Mouse (Mus musculus) ES-Bruce4 (cell line): ENCODE measurements around the gene Alx3. TPM values are rescaled to one million over a fixed set of nuclear protein-coding genes. Genes with fewer than 3 reads are reported as not detected.
A peak's percentile ranks its signal among the peaks of the same experiment; 100 is the strongest.

Experiments
- H3K27ac ChIP-seq: 2 replicates; pipeline ENCODE4 v1.5.1; 2012; ENCODE audit warnings: low read length, inconsistent platforms; ENCODE audit not compliant: insufficient read depth
- H3K27me3 ChIP-seq: 2 replicates; pipeline ENCODE4 v1.6.1; 2012; ENCODE audit warnings: mild to moderate bottlenecking, low read length, inconsistent platforms; ENCODE audit not compliant: control insufficient read depth, poor library complexity, insufficient read depth, severe bottlenecking
- H3K36me3 ChIP-seq: 2 replicates; pipeline ENCODE4 v1.6.1; 2012; ENCODE audit warnings: inconsistent platforms, mild to moderate bottlenecking, low read length, moderate library complexity; ENCODE audit not compliant: control insufficient read depth, poor library complexity, insufficient read depth, severe bottlenecking
- H3K4me1 ChIP-seq: one replicate; pipeline ENCODE4 v1.8.1; 2011; ENCODE audit warnings: low read length; ENCODE audit not compliant: control insufficient read depth, insufficient read depth
- H3K4me3 ChIP-seq: 2 replicates; pipeline ENCODE4 v1.5.1; 2011; ENCODE audit warnings: low read depth, mild to moderate bottlenecking, low read length
- H3K9ac ChIP-seq: 2 replicates; pipeline ENCODE4 v1.6.1; 2012; ENCODE audit warnings: low read depth, mild to moderate bottlenecking, inconsistent platforms; ENCODE audit not compliant: poor library complexity, severe bottlenecking
- H3K9me3 ChIP-seq: replicated peaks from 2 replicates; pipeline ENCODE4 v1.6.1; 2012; ENCODE audit warnings: mild to moderate bottlenecking, low read length, inconsistent platforms; ENCODE audit not compliant: control insufficient read depth, poor library complexity, insufficient read depth, severe bottlenecking
- CTCF ChIP-seq: IDR thresholded peaks from one replicate; pipeline ENCODE4 v1.8.1; 2011; ENCODE audit warnings: low read depth, low read length
- EP300 ChIP-seq: IDR thresholded peaks from 2 replicates; pipeline ENCODE4 v1.6.1; 2011; ENCODE audit warnings: low read depth, low read length; ENCODE audit not compliant: insufficient read depth
- POLR2A ChIP-seq: IDR thresholded peaks from one replicate; pipeline ENCODE4 v1.8.1; 2011; ENCODE audit warnings: low read length; ENCODE audit not compliant: insufficient read depth
- polyA plus RNA-seq: library from polyadenylated mRNA; stranded (reverse); fragments of >200 nt; gene quantifications from 2 replicates; pipeline ENCODE4 v1.2.4, GENCODE M21; 2011; ENCODE audit warnings: low read depth; ENCODE audit not compliant: missing spikeins, insufficient read depth, insufficient read length

Alx3 gene
- polyA plus RNA-seq, 1 experiment: 0.31 TPM

DNA sequence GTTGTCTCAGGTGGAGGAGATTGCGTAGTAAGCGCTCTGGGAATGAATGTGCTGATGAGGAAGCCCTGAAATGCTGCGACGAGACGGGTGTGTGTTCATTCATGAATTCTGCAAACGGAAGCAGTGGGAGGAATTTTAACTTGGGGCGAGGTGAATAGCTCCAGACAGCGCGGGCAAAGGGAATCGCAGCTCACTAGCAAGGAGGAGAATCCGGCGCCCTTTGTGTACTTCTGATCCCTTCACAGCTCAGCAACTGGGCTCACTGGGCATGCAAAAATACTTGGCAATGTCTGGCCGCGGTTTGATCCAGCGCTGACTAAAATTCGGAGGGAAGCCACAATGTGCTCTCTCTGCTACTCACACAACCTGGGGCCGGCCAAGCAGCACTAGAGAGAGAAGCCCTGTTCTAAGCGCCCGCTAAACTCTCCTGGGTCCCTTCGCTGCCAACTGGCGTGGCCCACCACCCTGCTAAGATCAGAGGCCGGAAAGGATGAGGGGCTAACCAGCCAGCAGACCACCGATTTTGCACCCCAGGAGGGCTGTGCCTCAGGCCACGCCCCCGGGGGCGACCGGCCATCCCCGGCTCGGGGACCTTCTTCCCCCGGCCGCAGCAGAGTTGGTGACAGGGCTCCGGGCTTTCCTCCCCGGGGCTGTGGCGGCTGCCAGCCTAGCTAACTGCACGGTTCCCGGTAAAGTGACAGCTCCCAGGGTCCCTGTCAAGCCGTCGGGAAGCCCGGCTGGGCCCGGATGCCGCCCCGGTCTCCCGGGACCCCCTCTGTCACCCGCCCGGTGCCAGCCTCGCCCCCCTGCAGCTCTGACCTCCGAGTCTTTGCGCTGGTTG lies 36.1 kb downstream of the Alx3 start, which contains the start of gene Gm10961:
Gene Gm10961, plus strand, starts transcription at position 641 of the 841 bp plus-strand sequence.
- no peaks in the 10 kb centered on the region for H3K9me3 ChIP-seq
- H3K4me1 ChIP-seq: no peaks in the 10 kb centered on the region

DNA sequence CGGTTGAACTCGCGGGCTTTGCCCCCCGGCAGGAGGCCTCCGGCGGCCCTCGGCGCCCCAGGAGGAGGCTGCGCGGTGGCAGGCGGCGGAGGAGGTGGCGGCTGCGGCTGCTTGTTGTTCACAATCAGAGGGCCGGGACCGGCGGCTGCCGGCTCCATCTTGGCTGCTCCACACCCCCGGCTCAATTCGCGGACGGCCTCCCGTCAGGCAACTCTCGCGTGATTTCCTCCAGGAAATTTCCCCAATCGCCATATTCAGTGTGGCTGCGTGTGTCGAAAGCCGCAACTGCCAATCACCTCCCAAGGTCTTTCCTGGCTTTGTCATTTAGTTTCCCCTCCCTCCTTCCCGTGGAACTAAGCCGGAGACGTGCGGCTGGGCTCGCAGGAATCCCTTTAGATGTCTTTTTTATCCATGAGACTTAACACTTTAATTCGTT lies 36.7 kb downstream of the Alx3 start, which contains the start of gene Strip1:
Gene Strip1, minus strand, starts transcription at position 172 of the 436 bp plus-strand sequence.
- Histone ChIP-seq H3K4me1 (no peaks in the 10 kb centered on the region), H3K27me3 (no peaks in the 10 kb centered on the region), H3K4me3 (peak within 1 kb of the TSS; percentile 73), H3K27ac (0 out of 2 replicates have a peak within 1 kb of the TSS, but pooled peaks have one; percentile 11), H3K9me3 (no peaks in the 10 kb centered on the region), H3K36me3 (peaks cover 4% of the 10 kb centered on the region; the same call in 1 of the 2 replicates), H3K9ac (peak within 1 kb of the TSS; percentile 96)
- TF ChIP-seq EP300 (no peak), POLR2A (no peak), CTCF (no peak)

More for the DNA sequence above, 36.1 kb downstream of the Alx3 start, which contains the start of gene Gm10961:
- TF ChIP-seq CTCF (no peak), POLR2A (no peak), EP300 (no peak)
- peak within 1 kb of the TSS; percentile 73 for H3K4me3 ChIP-seq
- H3K9ac ChIP-seq: peak within 1 kb of the TSS; percentile 96
- no peaks in the 10 kb centered on the region for H3K27me3 ChIP-seq
- H3K36me3 ChIP-seq: peaks cover 8% of the 10 kb centered on the region; the same call in 1 of the 2 replicates
- 0 out of 2 replicates have a peak within 1 kb of the TSS, but pooled peaks have one; percentile 11 for H3K27ac ChIP-seq

DNA sequence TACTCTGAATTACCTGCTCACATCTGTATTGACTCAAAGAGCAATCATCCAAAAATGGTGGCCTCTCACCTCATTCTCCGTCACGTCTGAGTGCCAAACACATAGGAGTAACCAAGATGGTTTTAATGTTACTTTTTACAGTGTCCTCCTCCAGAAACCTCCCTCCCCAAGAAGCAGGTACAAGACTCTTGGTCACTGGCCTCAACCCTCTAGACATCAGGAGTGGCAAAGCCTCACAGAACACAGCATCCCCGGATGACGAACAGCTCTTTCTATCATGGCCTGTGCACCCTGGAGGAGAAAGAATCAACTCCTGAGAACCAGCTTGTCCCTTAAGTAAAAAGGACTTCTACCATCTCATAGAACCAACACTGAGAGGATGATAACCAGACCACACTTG lies 38.0 kb downstream of the Alx3 start:
- Histone ChIP-seq H3K4me1 (no peaks in the 10 kb centered on the region), H3K9ac (no peak overlapping the region), H3K9me3 (no peaks in the 10 kb centered on the region), H3K36me3 (no peaks in the 10 kb centered on the region), H3K27me3 (no peaks in the 10 kb centered on the region), H3K27ac (no peak overlapping the region), H3K4me3 (no peak overlapping the region)
- TF ChIP-seq POLR2A (no peak), CTCF (no peak), EP300 (no peak)

DNA sequence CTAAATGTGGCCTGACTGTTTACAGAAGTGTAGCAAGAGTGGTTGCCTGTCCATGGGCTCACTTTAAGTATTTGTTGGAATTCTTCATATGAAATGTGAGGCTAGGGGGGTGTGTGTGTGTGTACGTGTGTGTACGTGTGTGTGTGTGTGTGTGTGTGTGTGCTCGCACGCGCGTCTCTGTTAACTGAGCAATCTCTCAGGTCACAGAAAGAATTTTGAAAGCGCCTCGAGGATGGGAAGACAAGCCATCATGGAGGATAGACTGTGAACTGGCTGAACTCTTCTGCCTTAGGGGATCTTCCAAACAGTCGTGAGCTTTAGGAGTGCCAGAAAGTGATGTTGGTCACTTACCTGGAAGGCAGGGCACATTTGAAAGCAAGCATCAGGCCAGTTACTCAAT lies 39.1 kb downstream of the Alx3 start:
- no peaks in the 10 kb centered on the region for H3K4me1 ChIP-seq
- H3K9ac ChIP-seq: no peak overlapping the region
- H3K4me3 ChIP-seq: no peak overlapping the region
- no peaks in the 10 kb centered on the region for H3K27me3 ChIP-seq
- no peaks in the 10 kb centered on the region for H3K9me3 ChIP-seq
- TF ChIP-seq EP300 (no peak), POLR2A (no peak), CTCF (no peak)
- H3K27ac ChIP-seq: no peak overlapping the region
- H3K36me3 ChIP-seq: no peaks in the 10 kb centered on the region

DNA sequence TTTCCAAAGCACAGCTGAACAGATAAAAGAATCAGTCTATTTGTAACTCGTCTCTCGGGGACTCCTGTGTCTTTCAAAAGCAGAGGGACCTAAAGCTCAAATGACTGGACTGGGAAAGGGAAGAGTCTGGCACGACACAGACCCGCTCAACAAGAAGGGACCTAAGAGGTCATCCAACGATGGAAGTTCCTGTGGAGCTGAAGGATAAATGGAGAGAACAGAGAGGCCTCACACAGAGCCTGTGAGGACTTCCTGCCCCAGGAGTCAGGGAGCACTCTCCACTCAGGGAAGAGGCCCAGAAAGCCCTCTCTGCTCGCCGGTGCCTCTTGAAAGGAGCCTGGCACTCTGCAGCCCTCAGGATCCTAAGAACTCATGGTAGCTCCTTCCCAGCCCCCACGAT lies 41.0 kb downstream of the Alx3 start:
- no peak overlapping the region for H3K9ac ChIP-seq
- TF ChIP-seq POLR2A: no peak
- TF ChIP-seq CTCF: no peak
- TF ChIP-seq EP300: no peak

DNA sequence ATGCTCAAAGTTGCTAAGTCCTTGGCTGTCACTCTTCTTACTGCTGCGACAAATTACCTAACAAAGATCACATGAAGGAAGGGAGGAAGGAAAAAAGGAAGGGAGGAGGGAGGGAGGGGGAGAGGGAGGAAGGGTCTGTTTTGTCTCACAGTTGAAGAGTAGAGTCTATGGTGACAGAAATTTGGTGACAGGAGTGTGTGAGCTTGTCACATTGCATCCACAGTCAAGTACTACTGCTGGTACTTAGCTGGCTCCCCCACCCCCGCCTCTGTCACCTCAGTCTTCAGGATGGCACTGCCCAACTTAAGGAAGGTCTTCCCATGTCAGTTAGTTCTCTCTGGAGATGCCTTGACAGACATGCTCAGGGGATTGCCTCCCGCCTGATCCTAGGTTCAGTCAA lies 41.4 kb downstream of the Alx3 start:
- Histone ChIP-seq H3K27me3 (no peaks in the 10 kb centered on the region), H3K4me3 (no peak overlapping the region), H3K4me1 (no peaks in the 10 kb centered on the region), H3K9me3 (no peaks in the 10 kb centered on the region), H3K36me3 (no peaks in the 10 kb centered on the region), H3K27ac (no peak overlapping the region), H3K9ac (no peak overlapping the region)
- TF ChIP-seq CTCF (no peak), EP300 (no peak), POLR2A (no peak)

More for the DNA sequence above, 41.0 kb downstream of the Alx3 start:
- H3K27me3 ChIP-seq: no peaks in the 10 kb centered on the region
- H3K4me3 ChIP-seq: no peak overlapping the region
- H3K27ac ChIP-seq: no peak overlapping the region
- H3K4me1 ChIP-seq: no peaks in the 10 kb centered on the region
- H3K36me3 ChIP-seq: no peaks in the 10 kb centered on the region
- H3K9me3 ChIP-seq: no peaks in the 10 kb centered on the region
